Mouse (Mus musculus): Measurements from ENCODE around the gene Lhpp.

Lhpp gene

GRCm38 (mm10) chr7:132610468-132611318 is at the start of gene Lhpp:
Gene Lhpp (plus strand): TSS chr7:132610638.
- peak; percentile 98 for DNase-seq

DNA sequence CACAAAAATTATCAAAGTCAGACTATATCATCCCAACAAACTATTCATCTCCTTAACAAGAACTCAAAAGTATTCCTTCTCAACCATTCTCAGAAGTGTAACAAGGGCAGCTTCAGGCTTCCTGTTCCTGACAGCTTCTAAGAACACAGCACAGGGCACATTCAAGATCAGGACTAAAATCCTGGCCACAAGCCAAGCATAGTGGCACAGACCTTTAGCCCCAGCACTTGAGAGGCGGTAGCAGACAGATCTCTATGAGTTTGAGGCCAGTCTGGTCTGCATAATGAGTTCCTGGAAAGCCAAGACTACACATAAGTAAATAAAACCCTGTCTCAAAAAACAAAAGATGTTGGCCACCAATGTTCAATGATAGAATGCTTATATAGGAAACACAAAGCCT is 44.6 kb upstream of the Lhpp start:
- no peak for DNase-seq

- DNase-seq = peak; percentile 97
These were observed 41.6 kb upstream of the Lhpp start for GRCm38 (mm10) chr7:132568817-132569216.

DNA sequence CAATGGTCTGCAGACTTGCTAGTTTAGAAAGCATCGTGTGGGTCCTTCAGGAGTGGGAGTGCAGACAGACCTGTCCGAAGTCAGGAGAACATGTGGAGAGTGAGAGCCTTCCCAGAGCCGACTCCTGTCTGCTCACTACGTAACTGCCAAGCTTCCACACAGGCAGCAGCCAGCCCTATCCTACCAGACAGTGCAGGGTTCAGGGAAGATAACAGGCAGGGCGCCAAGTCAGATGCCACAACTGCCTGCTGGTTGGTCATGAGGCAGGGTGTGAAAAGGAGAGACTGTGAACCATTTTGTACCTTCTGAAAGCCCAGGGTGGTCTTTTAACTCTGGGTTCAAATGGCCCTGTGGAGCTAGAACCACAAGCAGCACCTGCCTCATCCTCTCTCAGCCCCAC is 40.4 kb upstream of the Lhpp start:
- peak; percentile 97 for DNase-seq

GRCm38 (mm10) chr7:132571481-132571880 is 39.0 kb upstream of the Lhpp start:
- DNase-seq = no peak

GRCm38 (mm10) chr7:132572738-132573137 is 37.7 kb upstream of the Lhpp start:
- DNase-seq = no peak

GRCm38 (mm10) chr7:132573205-132573604 is 37.2 kb upstream of the Lhpp start:
- DNase-seq = peak; percentile 80

GRCm38 (mm10) chr7:132574646-132575045 is 35.8 kb upstream of the Lhpp start:
- DNase-seq = no peak

- DNase-seq = peak; percentile 99
These were observed 34.8 kb upstream of the Lhpp start for GRCm38 (mm10) chr7:132575623-132576022.

- peak; percentile 100 for DNase-seq
These were observed 34.3 kb upstream of the Lhpp start, which contains the start of gene Oat for GRCm38 (mm10) chr7:132576116-132576650. Gene Oat (minus strand): TSS chr7:132576398.

- no peak for DNase-seq
These were observed 33.5 kb upstream of the Lhpp start for GRCm38 (mm10) chr7:132576891-132577290.

- DNase-seq = no peak
These were observed 29.9 kb upstream of the Lhpp start for GRCm38 (mm10) chr7:132580511-132580910.

DNA sequence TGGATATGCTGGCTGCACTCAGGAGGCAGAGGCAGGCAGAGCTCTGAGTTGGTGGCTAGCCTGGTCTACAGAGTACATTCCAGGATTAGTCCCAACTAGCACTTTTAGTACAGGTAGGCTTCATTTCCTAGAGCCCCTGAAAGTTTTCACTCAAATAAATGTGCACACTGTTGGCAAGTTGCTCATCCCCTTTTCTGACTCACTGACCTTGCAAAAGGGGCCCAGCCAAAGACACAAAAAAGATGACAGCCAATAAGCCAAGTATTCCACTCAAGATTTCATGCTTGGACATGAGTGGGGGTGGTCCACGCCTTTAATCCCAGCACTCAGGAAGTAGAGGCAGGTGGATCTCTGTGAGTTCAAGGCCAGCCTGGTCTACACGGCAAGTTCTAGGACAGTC is 29.0 kb upstream of the Lhpp start:
- no peak for DNase-seq

DNA sequence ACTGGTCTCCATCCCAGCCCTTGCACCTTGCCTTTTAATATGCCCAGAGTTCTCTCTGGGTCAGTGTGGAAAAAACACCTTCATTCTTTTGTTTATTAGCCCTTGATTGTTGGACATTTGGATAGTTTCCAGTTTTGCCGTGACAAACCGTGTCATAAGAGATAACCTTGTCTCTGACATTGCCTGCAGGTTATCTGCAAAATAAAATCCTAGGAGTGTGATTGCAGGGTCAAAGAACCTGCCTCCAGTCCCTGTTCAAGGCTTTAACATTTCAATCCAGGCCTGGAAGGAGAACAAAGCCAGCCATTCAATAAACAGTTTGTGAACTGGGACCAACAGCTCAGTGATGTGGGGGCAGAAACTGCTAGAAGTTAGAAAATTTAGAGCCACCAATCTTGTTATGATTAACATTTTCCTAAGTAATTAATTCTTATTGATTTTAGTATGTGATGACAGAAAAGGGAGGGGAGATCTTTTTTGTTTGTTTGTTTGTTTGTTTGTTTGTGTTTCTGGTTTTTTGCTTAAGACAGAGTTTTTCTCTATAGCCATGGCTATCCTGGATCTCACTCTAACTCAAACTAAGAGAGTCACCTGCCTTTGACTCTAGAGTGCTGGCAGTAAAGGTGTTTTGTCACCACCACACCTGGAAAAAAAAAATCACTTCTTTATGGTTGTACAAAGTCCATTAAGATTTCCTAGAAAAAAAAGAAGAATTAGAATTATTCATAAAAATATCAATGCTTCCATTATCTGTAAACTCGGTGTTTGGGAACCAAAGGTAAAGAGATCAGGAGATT is 24.5 kb upstream of the Lhpp start:
- no peak for DNase-seq

- DNase-seq = no peak
These were observed 23.3 kb upstream of the Lhpp start for GRCm38 (mm10) chr7:132587167-132587566.

GRCm38 (mm10) chr7:132589610-132590009 is 20.8 kb upstream of the Lhpp start:
- DNase-seq = no peak

DNA sequence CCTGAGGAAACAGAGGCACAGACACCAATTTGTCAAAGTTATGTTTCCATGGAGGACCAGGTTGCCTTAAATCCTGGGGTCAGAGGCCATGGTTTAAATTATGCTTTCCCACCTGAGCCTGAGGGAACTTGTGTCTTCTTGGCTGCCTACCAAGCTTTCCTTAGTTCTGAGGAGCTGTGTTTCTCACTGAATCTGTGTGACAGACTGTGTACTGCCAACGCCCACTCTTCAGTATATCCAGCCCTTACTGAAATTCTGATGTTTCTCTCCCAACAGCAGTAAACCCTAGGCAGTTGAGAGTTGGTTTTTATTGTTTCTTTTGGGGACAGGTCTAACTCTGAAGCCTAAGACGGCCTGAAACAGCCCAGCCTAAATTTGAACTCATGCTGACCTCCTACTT is 16.7 kb upstream of the Lhpp start:
- DNase-seq = no peak

- DNase-seq = no peak
These were observed 16.1 kb upstream of the Lhpp start for GRCm38 (mm10) chr7:132594325-132594724.

GRCm38 (mm10) chr7:132595787-132596186 is 14.7 kb upstream of the Lhpp start:
- DNase-seq = no peak

DNA sequence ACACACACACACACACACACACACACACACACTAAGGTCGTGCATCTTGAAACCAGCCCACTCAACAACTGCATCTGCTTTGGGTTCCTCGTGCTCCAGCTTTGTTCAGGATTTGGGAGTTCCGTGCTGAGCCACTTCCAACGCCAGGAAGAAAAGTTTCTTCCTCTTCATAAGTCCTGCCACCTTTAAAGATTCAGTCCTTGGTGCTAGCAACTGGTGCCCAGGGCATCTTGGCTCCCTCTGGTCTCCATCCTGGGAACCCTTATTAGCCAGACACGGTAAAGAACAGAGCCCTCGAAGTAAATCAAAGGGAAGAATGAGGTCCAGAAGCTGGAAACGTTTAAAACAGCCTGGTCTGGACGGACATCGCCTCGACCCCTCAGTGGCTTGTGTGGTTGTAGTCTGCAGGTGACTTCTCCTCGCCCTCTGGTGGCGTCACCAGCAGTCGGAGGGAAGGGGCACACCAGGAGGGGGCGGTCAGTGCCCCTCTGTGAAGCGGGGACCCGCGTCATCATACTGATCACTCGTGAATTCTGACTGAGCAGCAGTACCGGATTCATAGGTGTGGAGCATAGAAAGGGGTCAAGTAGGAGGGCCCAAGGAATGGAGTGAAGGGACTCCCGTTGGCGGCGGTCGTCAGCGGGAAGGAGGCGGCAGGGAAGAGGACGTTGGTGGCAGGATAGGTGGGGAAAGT is 13.7 kb upstream of the Lhpp start:
- no peak for DNase-seq

- DNase-seq = no peak
These were observed 13.0 kb upstream of the Lhpp start for GRCm38 (mm10) chr7:132597251-132598041.

All from heart, adult 11 months (tissue).